Mouse (Mus musculus) ES-E14 (cell line): ENCODE data around the gene Cxadr. TPM values are rescaled to one million over a fixed set of nuclear protein-coding genes. Genes with fewer than 3 reads are reported as not detected.

Source experiments
- DNase-seq: peaks from one replicate; pipeline ENCODE4 v3.0.0-alpha.2; 2013; ENCODE audit warnings: low read depth, low spot score
- H3K27ac ChIP-seq: 2 replicates; pipeline ENCODE4 v1.5.1; 2012; ENCODE audit warnings: low read depth, mild to moderate bottlenecking, low read length, moderate library complexity, mixed read lengths; ENCODE audit not compliant: poor library complexity, insufficient read depth, severe bottlenecking
- H3K36me3 ChIP-seq: 2 replicates; pipeline ENCODE4 v1.6.1; 2012; ENCODE audit warnings: mild to moderate bottlenecking, low read length, moderate library complexity, mixed read lengths; ENCODE audit not compliant: control insufficient read depth, poor library complexity, insufficient read depth, severe bottlenecking
- H3K4me1 ChIP-seq, 2 experiments: fragments of 150-350 bp in 1 of 2; sonication (generic) in 1 of 2; 2 replicates each; pipeline ENCODE4 v1.6.1; 2012; ENCODE audit warnings: low read length in 2 of 2, mild to moderate bottlenecking in 1 of 2, mixed read lengths in 1 of 2; ENCODE audit not compliant: control insufficient read depth in 2 of 2, insufficient read depth in 2 of 2, poor library complexity in 1 of 2
- H3K4me3 ChIP-seq, 2 experiments: fragments of 150-350 bp in 1 of 2; sonication (generic) in 1 of 2; 2 replicates each; pipeline ENCODE4 v1.5.1; 2012; ENCODE audit warnings: low read length in 2 of 2, low read depth in 1 of 2, mild to moderate bottlenecking in 1 of 2, mixed read lengths in 1 of 2; ENCODE audit not compliant: insufficient read depth in 1 of 2, poor library complexity in 1 of 2, severe bottlenecking in 1 of 2
- H3K9ac ChIP-seq: 2 replicates; pipeline ENCODE4 v1.6.1; 2012; ENCODE audit warnings: low read depth, mild to moderate bottlenecking, low read length, mixed read lengths; ENCODE audit not compliant: poor library complexity, insufficient read depth, severe bottlenecking
- H3K9me3 ChIP-seq: fragments of 150-350 bp; sonication (generic); 2 replicates; pipeline ENCODE4 v1.6.1; 2012; ENCODE audit warnings: low read depth, mild to moderate bottlenecking, low read length; ENCODE audit not compliant: control insufficient read depth, insufficient read depth
- CHD2 ChIP-seq: IDR thresholded peaks from 2 replicates; pipeline ENCODE4 v1.6.1; 2014; ENCODE audit warnings: mild to moderate bottlenecking, low read depth, low read length, inconsistent platforms
- HCFC1 ChIP-seq: IDR thresholded peaks from 2 replicates; pipeline ENCODE4 v1.6.1; 2012; ENCODE audit warnings: low read length, inconsistent platforms, borderline replicate concordance; ENCODE audit not compliant: insufficient read depth
- MAFK ChIP-seq: IDR thresholded peaks from 2 replicates; pipeline ENCODE4 v1.6.1; 2014; ENCODE audit warnings: mild to moderate bottlenecking, low read depth, low read length, inconsistent platforms; ENCODE audit not compliant: insufficient read depth
- ZC3H11A ChIP-seq: IDR thresholded peaks from 2 replicates; pipeline ENCODE4 v1.6.1; 2012; ENCODE audit warnings: low read depth, mild to moderate bottlenecking, inconsistent platforms, low read length, borderline replicate concordance
- ZNF384 ChIP-seq: IDR thresholded peaks from 2 replicates; pipeline ENCODE4 v1.6.1; 2012; ENCODE audit warnings: low read depth, low read length, inconsistent platforms
- in situ Hi-C, 2 experiments: fragments of 600-800 bp; cut with MboI; formaldehyde crosslinking; loops; one replicate each; pipeline ENCODE4 v1.15.1; 2025; ENCODE audit warnings: low sequenced_read_pairs in 2 of 2, inconsistent platforms in 1 of 2; ENCODE audit not compliant: unreplicated experiment in 2 of 2
- total RNA-seq: library from RNA; depleted of rRNA; stranded (reverse); fragments of 300-350 nt; gene quantifications from 2 replicates; pipeline ENCODE4 v1.2.3, GENCODE M21; 2012; rRNA removed

The Cxadr gene
- total RNA-seq, 1 experiment = 31.0 TPM

GRCm38 (mm10) chr16:78399423-78399822, 98.1 kb downstream of the Cxadr start:
- TF ChIP-seq MAFK = peak; percentile 78
- no peak for TF ChIP-seq ZNF384
- in situ Hi-C loops = no loop called here

GRCm38 (mm10) chr16:78402316-78402715, 101.0 kb downstream of the Cxadr start:
- H3K36me3 ChIP-seq = no peaks in the 10 kb centered on the region

More at GRCm38 (mm10) chr16:78399423-78399822, 98.1 kb downstream of the Cxadr start:
- Histone ChIP-seq H3K36me3 (no peaks in the 10 kb centered on the region), H3K4me1 (no peaks in the 10 kb centered on the region), H3K9ac (no peak overlapping the region), H3K27ac (no peak overlapping the region), H3K4me3 (no peak overlapping the region), H3K9me3 (no peaks in the 10 kb centered on the region)
- DNase-seq = no peak

GRCm38 (mm10) chr16:78406657-78407056, 105.4 kb downstream of the Cxadr start:
- TF ChIP-seq ZC3H11A (no peak), HCFC1 (no peak), ZNF384 (no peak)
- in situ Hi-C loops = no loop called here
- no peak overlapping the region for H3K9ac ChIP-seq
- no peaks in the 10 kb centered on the region for H3K9me3 ChIP-seq
- H3K4me1 ChIP-seq = no peaks in the 10 kb centered on the region
- H3K27ac ChIP-seq = no peak overlapping the region
- H3K36me3 ChIP-seq = no peaks in the 10 kb centered on the region
- no peak for DNase-seq
- no peak overlapping the region for H3K4me3 ChIP-seq

More at GRCm38 (mm10) chr16:78402316-78402715, 101.0 kb downstream of the Cxadr start:
- Histone ChIP-seq H3K4me3 (no peak overlapping the region), H3K9me3 (no peaks in the 10 kb centered on the region), H3K27ac (no peak overlapping the region), H3K9ac (no peak overlapping the region), H3K4me1 (no peaks in the 10 kb centered on the region)
- in situ Hi-C loops = no loop called here
- DNase-seq = no peak
- TF ChIP-seq MAFK (no peak), ZC3H11A (no peak), CHD2 (no peak), ZNF384 (no peak), HCFC1 (no peak)

GRCm38 (mm10) chr16:78407855-78408254, 106.6 kb downstream of the Cxadr start:
- no peak overlapping the region for H3K4me3 ChIP-seq
- H3K9ac ChIP-seq = no peak overlapping the region
- peaks cover 0 to 3% of the 10 kb centered on the region in 2 experiments; a peak in 1 of 4 replicates for H3K4me1 ChIP-seq
- in situ Hi-C loops = no loop called here
- no peaks in the 10 kb centered on the region for H3K36me3 ChIP-seq
- no peaks in the 10 kb centered on the region for H3K9me3 ChIP-seq
- H3K27ac ChIP-seq = no peak overlapping the region
- no peak for DNase-seq
- no peak for TF ChIP-seq CHD2
- no peak for TF ChIP-seq ZNF384
- TF ChIP-seq HCFC1 = no peak
- TF ChIP-seq ZC3H11A = no peak
- TF ChIP-seq MAFK = no peak

Other genes with a start within 250 kb of the Cxadr start
- gene Btg3, start 75.7 kb downstream of the Cxadr start, total RNA-seq = 14.3 and 27.9 TPM in 2 replicates